Mouse (Mus musculus) lung, embryonic 15.5 days (tissue): ENCODE results near the gene Dph6. TPM values are rescaled to one million over a fixed set of nuclear protein-coding genes. Genes with fewer than 3 reads are reported as not detected.

Source experiments
- ATAC-seq: fragments of 200-750 bp; cut with Nextera tagmentation; 2 replicates; pipeline ENCODE4 v1.8.0; 2017; ENCODE audit warnings: moderate number of reproducible peaks, borderline replicate concordance; ENCODE audit not compliant: low FRiP score, low TSS enrichment; ENCODE audit errors: extremely low read depth
- H3K27ac ChIP-seq: fragments of 300-500 bp; sonication (generic); 2 replicates; pipeline ENCODE4 v1.5.1; 2015; ENCODE audit warnings: moderate library complexity, mild to moderate bottlenecking, inconsistent platforms
- H3K27me3 ChIP-seq: fragments of 300-500 bp; sonication (generic); 2 replicates; pipeline ENCODE4 v1.6.1; 2015; ENCODE audit warnings: inconsistent platforms
- H3K36me3 ChIP-seq: fragments of 300-500 bp; sonication (generic); 2 replicates; pipeline ENCODE4 v1.6.1; 2015; ENCODE audit warnings: inconsistent platforms
- H3K4me1 ChIP-seq: fragments of 300-500 bp; sonication (generic); 2 replicates; pipeline ENCODE4 v1.6.1; 2015; ENCODE audit warnings: inconsistent platforms
- H3K4me2 ChIP-seq: fragments of 300-500 bp; sonication (generic); 2 replicates; pipeline ENCODE4 v1.6.1; 2015; ENCODE audit warnings: inconsistent platforms, mild to moderate bottlenecking, moderate library complexity
- H3K4me3 ChIP-seq: fragments of 300-500 bp; sonication (generic); 2 replicates; pipeline ENCODE4 v1.5.1; 2015; ENCODE audit warnings: mild to moderate bottlenecking, inconsistent platforms
- H3K9ac ChIP-seq: fragments of 300-500 bp; sonication (generic); 2 replicates; pipeline ENCODE4 v1.6.1; 2015; ENCODE audit warnings: inconsistent platforms
- H3K9me3 ChIP-seq: fragments of 300-500 bp; sonication (generic); 2 replicates; pipeline ENCODE4 v1.6.1; 2016; ENCODE audit warnings: inconsistent platforms
- WGBS: fragments of 180-500 bp; shearing (Covaris S2); methylation state at CpG from one replicate; pipeline ENCODE4 v1.1.7; 2015; 5-methylcytosine and 5-hydroxymethylcytosine counted together
- polyA plus RNA-seq: library from polyadenylated mRNA; unstranded; fragments of >200 nt; fragmentation: Nextera tagmentation; extraction: Ambion mirVana; gene quantifications from 2 replicates; pipeline ENCODE4 v1.2.1, GENCODE M21; 2015

The Dph6 gene
- 22.3 and 23.9 TPM in 2 replicates for polyA plus RNA-seq

DNA sequence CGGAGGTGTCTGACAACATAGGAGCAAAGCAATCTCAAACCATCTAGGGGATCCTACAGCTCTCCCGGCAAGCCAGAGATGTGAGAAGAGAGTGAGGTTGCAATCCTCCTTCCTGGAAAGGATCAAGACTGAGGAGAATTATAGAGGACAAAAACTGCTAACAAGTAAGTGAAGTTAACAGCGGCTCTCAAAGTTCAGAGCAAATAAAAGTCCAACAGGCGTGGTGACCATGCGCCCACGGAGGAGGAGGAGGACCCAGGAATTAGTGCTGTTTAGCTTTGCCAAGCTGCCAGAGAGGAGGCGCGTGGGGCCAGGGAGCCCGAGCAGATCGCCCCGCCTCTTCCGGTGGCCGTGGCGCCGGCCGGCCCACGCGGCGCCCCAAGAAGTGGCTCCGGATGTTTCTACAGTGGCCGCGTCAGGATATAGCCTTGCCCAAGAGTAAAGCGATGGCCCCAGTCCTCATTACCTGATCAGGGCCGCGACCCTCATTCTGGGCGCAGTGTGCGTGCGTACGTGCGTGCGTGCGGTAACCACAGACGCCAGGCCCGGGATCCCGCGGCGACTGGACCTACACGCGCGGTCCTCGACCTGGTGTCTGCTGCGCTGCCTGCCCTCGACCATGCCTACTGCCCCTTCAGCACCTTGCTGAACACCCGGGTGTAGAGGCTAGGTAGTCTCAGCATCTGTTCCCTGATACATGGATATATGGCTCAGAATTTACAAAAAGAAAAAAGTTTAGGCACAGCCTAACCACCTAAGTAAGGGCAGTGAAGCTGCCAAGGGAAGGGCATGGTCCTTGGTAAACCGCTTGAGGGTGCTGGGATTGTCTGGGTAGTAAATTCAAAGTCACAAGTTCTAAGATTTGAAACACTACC, at the start of gene Dph6:
Dph6 (minus strand) TSS at position 600 of the 875 bp plus-strand sequence.
- peak; percentile 98 for ATAC-seq
- H3K4me1 ChIP-seq, result peaks cover 5% of the 10 kb centered on the region; the same call in 1 of the 2 replicates
- peak within 1 kb of the TSS; percentile 57 for H3K4me2 ChIP-seq
- H3K27ac ChIP-seq, result peak within 1 kb of the TSS; percentile 95
- peak within 1 kb of the TSS; percentile 80 for H3K9ac ChIP-seq
- no peaks in the 10 kb centered on the region for H3K9me3 ChIP-seq
- H3K4me3 ChIP-seq, result peak within 1 kb of the TSS; percentile 71
- no peaks in the 10 kb centered on the region for H3K36me3 ChIP-seq
- no peaks in the 10 kb centered on the region for H3K27me3 ChIP-seq
- under 1% methylated on average over 45 of the region's 45 CpGs for WGBS

DNA sequence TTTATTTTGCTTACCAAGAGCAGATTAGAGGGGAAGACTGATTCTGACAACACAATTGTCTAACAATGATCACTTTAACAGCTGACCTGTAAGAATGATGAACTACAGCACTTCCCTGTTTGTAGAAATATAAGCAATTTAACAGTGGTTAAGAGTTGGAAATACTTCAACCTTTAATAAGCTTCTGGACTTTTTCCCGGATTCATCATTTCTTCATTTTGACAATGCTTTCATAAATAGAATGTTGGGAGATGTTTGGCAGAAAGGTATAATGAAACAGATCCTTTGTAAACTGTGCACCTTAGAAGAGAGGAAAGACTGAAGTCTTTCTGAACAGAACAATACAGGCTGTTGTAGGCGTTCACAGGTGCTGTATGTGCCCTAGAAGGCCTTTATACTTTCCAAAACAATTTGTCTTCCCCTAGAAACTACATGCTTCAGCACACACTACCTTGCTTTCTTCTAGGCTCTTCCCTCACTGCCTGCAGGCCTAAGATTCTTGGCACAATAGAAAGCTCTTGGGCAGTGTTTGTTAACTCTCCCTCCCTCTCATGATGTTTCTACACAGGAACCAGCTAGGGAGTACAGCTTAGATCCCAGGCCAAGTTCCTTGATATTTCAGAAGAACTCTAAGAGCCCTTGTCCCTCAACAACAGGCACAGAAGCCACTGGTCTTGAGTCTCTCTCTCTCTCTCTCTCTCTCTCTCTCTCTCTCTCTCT, 46.4 kb upstream of the Dph6 start:
- no peak overlapping the region for H3K27ac ChIP-seq
- no peak overlapping the region for H3K4me3 ChIP-seq
- H3K4me2 ChIP-seq, result no peak overlapping the region
- H3K9me3 ChIP-seq, result no peaks in the 10 kb centered on the region
- 62% methylated on average over 2 of the region's 2 CpGs for WGBS
- H3K27me3 ChIP-seq, result no peaks in the 10 kb centered on the region
- H3K36me3 ChIP-seq, result no peaks in the 10 kb centered on the region
- no peak overlapping the region for H3K9ac ChIP-seq
- no peaks in the 10 kb centered on the region for H3K4me1 ChIP-seq
- no peak for ATAC-seq

DNA sequence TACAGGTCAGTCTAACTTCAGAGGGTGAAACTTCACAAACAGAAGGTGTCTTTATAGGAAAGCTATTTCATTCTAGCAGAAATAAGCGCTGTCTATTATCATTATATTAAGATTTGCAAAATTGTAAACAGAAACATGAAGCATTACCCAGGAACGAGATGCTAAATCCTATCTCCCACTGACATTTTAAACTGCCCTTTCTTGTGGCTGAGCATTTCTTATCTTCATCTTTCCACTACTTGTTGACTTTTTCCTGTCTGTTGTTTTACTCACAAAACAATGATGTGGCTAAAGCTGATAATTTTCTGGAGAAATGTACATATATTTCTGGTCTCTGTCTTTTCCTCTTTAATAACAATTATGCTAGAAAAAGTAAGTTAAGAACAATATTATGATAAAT, 36.8 kb upstream of the Dph6 start:
- Histone ChIP-seq H3K4me3 (no peak overlapping the region), H3K36me3 (no peaks in the 10 kb centered on the region), H3K9me3 (no peaks in the 10 kb centered on the region), H3K27ac (no peak overlapping the region), H3K9ac (no peak overlapping the region), H3K4me1 (no peaks in the 10 kb centered on the region), H3K4me2 (no peak overlapping the region), H3K27me3 (no peaks in the 10 kb centered on the region)
- 60% methylated on average over 2 of the region's 2 CpGs for WGBS
- ATAC-seq, result no peak

DNA sequence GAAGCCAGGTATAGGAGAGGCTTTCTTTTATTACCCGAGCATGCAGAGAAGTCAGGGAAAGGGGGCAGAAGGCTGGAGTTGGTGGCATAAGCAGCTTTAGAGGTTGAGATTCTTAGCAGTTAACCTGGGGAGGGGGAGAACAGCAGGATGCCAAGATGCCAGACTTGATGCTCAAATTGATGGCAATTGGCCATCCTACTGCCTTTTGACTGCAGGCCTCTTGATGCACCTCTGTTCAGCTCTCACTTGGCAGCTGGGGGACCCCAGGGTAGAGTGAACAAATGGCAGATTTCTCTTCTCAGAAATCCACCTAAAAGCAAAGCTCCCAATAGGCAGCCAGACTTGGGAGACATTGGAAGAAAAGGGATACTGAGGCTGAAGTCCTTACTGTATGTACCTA, 32.7 kb upstream of the Dph6 start:
- Histone ChIP-seq H3K4me3 (no peak overlapping the region), H3K4me1 (no peaks in the 10 kb centered on the region), H3K9me3 (no peaks in the 10 kb centered on the region), H3K27ac (no peak overlapping the region), H3K27me3 (no peaks in the 10 kb centered on the region), H3K4me2 (no peak overlapping the region), H3K36me3 (no peaks in the 10 kb centered on the region), H3K9ac (no peak overlapping the region)
- ATAC-seq, result no peak
- 47% methylated on average over 1 of the region's 1 CpGs for WGBS

DNA sequence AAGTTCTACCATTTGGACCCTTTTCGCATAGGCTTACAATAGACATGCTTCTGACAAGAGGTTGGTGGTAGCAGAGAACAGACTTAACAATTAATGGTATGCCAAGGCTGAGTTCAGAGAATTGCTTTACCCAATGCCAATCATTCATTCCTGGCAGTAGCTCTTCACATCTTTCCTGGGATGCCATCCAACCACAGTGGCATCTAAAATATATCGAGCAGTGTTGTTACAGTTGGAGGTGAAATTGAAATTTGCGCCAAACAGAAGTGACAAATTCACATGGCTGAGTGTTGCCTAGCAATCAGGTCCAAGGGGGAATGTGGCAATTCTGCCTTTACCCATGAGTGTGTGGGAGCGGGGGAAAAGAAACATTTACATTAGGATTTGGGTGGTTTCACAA, 32.3 kb upstream of the Dph6 start:
- 78% methylated on average over 4 of the region's 4 CpGs for WGBS
- Histone ChIP-seq H3K4me1 (no peaks in the 10 kb centered on the region), H3K4me3 (no peak overlapping the region), H3K36me3 (no peaks in the 10 kb centered on the region), H3K9me3 (no peaks in the 10 kb centered on the region), H3K27me3 (no peaks in the 10 kb centered on the region), H3K27ac (no peak overlapping the region), H3K9ac (no peak overlapping the region), H3K4me2 (no peak overlapping the region)
- no peak for ATAC-seq

DNA sequence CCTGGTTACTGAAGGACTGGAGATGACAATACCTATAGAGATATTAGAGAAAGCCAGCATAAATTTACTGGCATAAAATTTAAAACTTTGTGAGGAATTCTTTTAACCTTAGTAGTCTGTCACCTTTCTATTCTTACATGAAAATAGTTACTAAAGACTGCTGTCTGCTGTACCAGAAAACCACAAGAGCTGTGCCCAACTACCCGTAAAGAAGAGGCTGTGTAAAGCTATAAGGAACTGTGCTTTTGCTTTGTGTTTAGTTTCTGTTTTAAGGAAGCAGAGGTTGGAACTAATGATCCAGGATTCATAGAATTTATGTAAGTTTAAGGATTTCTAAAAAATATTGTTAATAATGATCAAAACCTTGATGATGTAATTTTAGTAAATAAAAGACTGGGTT, 19.1 kb upstream of the Dph6 start:
- no peaks in the 10 kb centered on the region for H3K27me3 ChIP-seq
- no peak overlapping the region for H3K4me3 ChIP-seq
- H3K9me3 ChIP-seq, result no peaks in the 10 kb centered on the region
- H3K9ac ChIP-seq, result no peak overlapping the region
- 77% methylated on average over 1 of the region's 1 CpGs for WGBS
- no peak overlapping the region for H3K4me2 ChIP-seq
- H3K27ac ChIP-seq, result no peak overlapping the region
- H3K4me1 ChIP-seq, result no peaks in the 10 kb centered on the region
- no peaks in the 10 kb centered on the region for H3K36me3 ChIP-seq
- no peak for ATAC-seq

DNA sequence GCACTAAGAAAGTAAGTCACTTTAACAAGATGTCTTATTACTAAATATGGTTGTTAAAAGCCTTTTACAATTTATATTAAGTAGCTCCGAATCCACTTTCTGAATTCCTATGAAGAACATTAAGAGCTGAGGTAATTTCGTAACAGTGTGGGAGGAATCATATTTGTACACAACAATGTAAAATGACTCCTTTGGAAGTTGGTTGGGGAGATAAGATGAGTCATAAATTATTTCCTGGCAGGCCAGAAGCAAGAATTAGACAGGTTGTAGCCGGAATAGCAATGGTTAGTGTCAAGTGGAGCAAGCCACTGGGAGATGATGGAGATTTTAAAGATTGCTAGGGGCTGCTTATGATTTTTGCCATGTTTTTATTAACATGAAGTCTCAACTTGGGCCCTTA, 16.2 kb upstream of the Dph6 start:
- Histone ChIP-seq H3K9me3 (no peaks in the 10 kb centered on the region), H3K27me3 (no peaks in the 10 kb centered on the region), H3K4me2 (no peak overlapping the region), H3K4me3 (no peak overlapping the region), H3K9ac (no peak overlapping the region), H3K36me3 (no peaks in the 10 kb centered on the region), H3K27ac (no peak overlapping the region), H3K4me1 (no peaks in the 10 kb centered on the region)
- 61% methylated on average over 3 of the region's 3 CpGs for WGBS
- no peak for ATAC-seq

DNA sequence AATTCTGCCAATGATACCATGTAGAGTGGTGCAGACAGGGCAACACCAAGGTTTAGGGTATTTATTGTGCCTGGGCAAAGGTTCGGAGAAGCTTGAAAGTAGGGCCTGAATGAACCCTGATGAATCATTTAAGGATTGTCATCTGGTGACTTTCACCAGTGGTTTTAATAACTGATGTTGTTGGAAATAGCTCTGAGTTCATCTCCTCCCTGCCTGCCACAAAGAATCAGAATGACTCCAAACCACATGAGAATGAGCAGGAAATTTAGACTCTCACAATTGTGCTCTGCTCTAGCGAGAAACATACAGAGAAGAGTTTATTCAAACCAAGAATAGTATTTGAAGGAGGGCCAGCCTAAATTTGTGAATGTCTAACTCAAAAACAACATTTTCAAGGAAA, 4.2 kb upstream of the Dph6 start:
- WGBS, result 88% methylated on average over 2 of the region's 2 CpGs

DNA sequence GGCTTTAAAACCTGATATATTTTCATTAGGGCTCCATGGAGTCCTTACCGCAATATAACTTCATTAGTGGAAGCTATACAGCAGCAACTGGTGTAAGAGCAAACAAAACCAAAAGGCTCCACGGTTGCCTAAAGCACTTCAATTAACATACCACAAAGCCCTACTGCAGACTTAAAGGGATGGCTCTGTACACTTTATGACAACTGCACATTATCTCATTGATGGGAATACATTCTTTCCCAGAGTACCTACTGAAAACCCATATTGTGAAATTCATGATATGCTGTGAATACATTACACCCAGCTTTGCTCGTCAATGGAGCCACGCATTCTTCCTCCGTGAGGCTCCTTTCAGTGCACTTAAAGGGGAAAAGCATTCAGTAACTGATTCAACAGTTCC, 8.5 kb downstream of the Dph6 start:
- Histone ChIP-seq H3K27ac (no peak overlapping the region), H3K9ac (no peak overlapping the region), H3K9me3 (no peaks in the 10 kb centered on the region), H3K4me1 (no peaks in the 10 kb centered on the region), H3K4me3 (no peak overlapping the region), H3K27me3 (no peaks in the 10 kb centered on the region), H3K36me3 (peaks cover 6% of the 10 kb centered on the region; the same call in 1 of the 2 replicates), H3K4me2 (no peak overlapping the region)
- no peak for ATAC-seq
- 77% methylated on average over 5 of the region's 5 CpGs for WGBS

More for the DNA sequence above, 4.2 kb upstream of the Dph6 start:
- no peak for ATAC-seq
- Histone ChIP-seq H3K27ac (no peak overlapping the region), H3K4me1 (peaks cover under 1% of the 10 kb centered on the region; the same call in 1 of the 2 replicates), H3K9me3 (no peaks in the 10 kb centered on the region), H3K36me3 (no peaks in the 10 kb centered on the region), H3K9ac (no peak overlapping the region), H3K4me3 (no peak overlapping the region), H3K4me2 (no peak overlapping the region), H3K27me3 (no peaks in the 10 kb centered on the region)

DNA sequence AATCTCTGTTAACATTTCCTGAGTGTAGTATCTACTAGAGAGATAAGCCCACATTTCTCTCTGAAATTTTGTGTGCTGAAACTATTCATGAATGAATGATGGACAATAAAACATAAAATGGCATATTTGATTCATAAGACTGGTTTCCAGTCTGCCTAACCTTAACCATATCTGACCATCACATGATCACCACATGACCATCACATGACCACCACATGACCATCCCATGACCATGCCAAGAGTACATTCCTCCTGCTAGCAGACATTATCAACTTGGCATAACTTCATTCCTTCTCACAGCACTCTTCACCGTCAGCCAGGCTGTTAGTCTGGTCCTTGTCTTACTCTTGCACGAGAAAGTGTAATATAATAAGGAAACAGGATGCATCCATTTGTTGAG, 10.9 kb downstream of the Dph6 start:
- no peak overlapping the region for H3K27ac ChIP-seq
- no peaks in the 10 kb centered on the region for H3K9me3 ChIP-seq
- no peak overlapping the region for H3K9ac ChIP-seq
- 88% methylated on average over 2 of the region's 2 CpGs for WGBS
- no peak overlapping the region for H3K4me3 ChIP-seq
- H3K27me3 ChIP-seq, result no peaks in the 10 kb centered on the region
- H3K4me2 ChIP-seq, result no peak overlapping the region
- H3K36me3 ChIP-seq, result peaks cover 6% of the 10 kb centered on the region; the same call in 1 of the 2 replicates
- no peak for ATAC-seq
- no peaks in the 10 kb centered on the region for H3K4me1 ChIP-seq

DNA sequence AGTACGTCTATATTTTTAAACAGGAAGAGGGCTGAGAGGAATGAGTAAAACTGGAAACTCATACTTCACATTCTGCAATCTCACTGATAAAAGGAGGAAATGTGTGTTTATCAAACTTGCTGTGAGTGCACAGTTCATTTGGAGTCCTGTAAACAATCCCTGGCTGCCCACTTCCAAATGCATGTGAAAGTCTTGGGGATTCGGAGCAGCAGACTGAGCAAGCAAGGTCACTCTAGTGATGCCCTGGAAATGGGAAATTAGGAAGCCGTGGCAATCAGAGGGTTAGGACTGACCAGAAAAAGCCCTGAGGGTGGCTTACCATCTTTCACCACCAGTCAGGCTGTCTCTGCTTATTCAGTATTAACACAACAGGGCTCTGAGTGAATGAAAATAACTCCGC, 30.1 kb downstream of the Dph6 start:
- no peaks in the 10 kb centered on the region for H3K36me3 ChIP-seq
- no peak overlapping the region for H3K27ac ChIP-seq
- 0 out of 2 replicates have a peak, but pooled peaks cover 6% of the 10 kb centered on the region for H3K4me1 ChIP-seq
- H3K9ac ChIP-seq, result no peak overlapping the region
- ATAC-seq, result peak; percentile 59; the same call in 1 of the 2 replicates
- H3K27me3 ChIP-seq, result no peaks in the 10 kb centered on the region
- no peaks in the 10 kb centered on the region for H3K9me3 ChIP-seq
- WGBS, result 30% methylated on average over 4 of the region's 4 CpGs
- no peak overlapping the region for H3K4me3 ChIP-seq
- no peak overlapping the region for H3K4me2 ChIP-seq

DNA sequence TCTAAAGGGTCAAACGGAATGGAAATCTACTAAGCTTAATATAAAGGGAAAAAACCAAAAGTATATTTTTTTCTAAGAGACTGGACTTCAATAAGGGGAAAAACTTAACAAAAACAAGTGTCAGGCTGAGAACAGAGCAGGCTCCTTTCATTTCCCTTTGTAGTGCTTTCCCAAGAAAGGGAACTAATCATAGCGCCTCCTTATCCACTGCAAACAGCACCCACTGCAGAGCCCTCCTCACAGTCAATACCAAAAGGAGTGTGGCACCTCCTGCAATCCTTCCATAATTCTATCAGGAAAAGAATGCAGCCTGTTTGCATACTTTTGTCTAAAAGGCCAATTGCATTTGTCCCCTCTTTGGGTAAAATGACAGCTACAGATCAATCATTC, 32.2 kb downstream of the Dph6 start:
- ATAC-seq, result no peak
- Histone ChIP-seq H3K4me1 (0 out of 2 replicates have a peak, but pooled peaks cover 6% of the 10 kb centered on the region), H3K27ac (no peak overlapping the region), H3K36me3 (no peaks in the 10 kb centered on the region), H3K27me3 (no peaks in the 10 kb centered on the region), H3K4me2 (no peak overlapping the region), H3K9ac (no peak overlapping the region), H3K9me3 (no peaks in the 10 kb centered on the region), H3K4me3 (no peak overlapping the region)
- WGBS, result 23% methylated on average over 2 of the region's 2 CpGs
